Mouse (Mus musculus) cerebellum, adult 9-11 months (tissue): ENCODE measurements around the gene Ppp1r9b.
A peak's percentile ranks its signal among the peaks of the same experiment; 100 is the strongest.

ENCODE experiments used
- DNase-seq: peaks from one replicate; pipeline ENCODE4 v3.0.0; 2022

Gene Ppp1r9b

DNA sequence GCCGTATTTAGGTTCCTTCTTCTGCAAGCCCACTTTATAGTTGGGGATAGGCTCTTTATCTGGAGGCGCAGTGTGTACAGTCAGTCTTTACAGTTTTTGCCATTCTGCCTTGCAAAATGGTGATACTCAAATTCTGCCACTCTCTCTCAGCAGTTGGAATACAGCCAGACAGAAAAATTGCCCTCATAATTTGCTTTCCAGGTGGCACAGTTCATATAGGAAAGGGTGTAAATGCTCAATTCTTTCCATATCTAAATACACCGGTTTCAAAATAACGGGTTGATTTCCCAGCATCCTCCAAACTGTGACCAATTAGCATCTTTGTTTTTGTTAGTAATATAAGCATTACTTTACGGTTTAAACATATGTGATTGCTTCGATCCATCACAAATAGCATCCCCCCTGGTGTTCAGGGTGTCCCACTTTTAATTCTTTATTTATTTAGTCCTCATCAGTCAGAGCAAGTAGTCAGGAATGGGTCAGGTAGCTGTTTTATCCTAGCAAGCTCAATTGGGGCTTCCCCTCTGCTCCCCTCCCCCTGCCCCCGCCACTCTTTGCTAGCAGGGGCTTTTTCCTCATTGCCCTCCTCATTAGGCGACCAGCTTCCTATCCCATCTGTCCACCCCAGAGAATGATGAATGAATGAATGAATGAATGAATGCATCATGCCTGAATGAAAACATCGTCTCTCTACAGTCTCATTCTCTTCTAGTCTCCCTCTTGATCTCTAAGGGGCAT lies 12.5 kb upstream of the Ppp1r9b start:
- DNase-seq: peak; percentile 68

- peak; percentile 98 for DNase-seq
These were observed 11.9 kb upstream of the Ppp1r9b start for GRCm38 (mm10) chr11:94978947-94979346.

GRCm38 (mm10) chr11:94979462-94980179 lies 11.2 kb upstream of the Ppp1r9b start:
- peak; percentile 55 for DNase-seq

DNA sequence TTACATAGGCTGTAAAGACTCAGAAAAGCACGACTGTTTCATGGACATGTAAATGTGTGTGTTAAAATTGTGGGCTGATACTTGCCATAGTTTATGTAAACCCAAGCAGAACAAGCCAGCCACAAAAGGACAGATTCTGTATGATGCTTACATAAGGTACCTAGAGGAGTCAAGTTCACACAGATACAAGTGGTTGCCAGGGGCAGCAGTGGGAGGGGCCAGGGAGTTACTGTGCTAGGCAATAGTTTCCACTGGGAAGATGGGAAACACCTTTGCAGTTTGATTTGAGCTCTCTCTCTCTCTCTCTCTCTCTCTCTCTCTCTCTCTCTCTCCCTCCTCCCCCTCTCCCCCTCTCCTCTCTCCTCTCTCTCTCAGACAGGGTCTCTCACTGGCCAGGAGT lies 5.7 kb upstream of the Ppp1r9b start:
- DNase-seq: no peak

- DNase-seq: no peak
These were observed 5.0 kb upstream of the Ppp1r9b start for GRCm38 (mm10) chr11:94985822-94986221.

DNA sequence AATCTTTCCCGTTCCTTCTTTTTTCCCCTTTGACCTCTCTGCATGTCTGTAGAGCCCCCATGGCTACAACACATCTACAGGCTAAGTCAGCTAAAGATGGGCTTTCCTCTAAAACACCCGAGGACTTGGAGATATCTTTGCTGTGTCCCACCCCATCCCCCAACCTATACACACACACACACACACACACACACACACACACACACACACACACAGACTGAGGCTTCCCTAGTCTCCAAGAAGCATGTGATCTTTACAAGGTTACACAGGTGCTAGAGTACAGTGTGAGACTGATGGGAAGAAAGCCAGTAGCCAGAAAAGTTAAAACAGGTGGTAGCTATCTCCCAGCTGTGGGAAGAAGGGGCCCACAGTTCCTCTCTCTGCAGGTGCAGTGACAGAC lies 4.4 kb upstream of the Ppp1r9b start:
- no peak for DNase-seq

DNA sequence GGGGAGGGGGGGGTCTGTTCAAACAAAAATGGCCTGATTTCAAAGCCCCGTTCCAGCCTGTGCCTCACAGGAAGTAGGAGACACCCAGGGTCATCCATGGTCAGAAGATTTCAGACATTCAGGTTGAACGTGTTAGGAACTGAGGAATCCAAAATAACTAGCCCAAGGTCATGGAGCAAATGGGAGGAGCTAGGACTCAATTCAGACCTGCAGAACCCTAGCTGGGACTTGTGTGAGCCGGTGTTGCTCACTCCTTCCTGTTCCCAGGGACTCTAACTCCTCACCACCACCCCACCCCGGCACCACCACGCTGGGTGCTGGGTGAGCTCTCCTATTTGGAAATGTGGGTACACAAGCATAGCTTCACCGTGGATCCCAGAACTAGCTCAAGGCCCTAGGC lies 3.5 kb upstream of the Ppp1r9b start:
- DNase-seq: peak; percentile 48

GRCm38 (mm10) chr11:94987851-94988250 lies 3.0 kb upstream of the Ppp1r9b start:
- peak; percentile 58 for DNase-seq

GRCm38 (mm10) chr11:94988780-94989561 lies 1.9 kb upstream of the Ppp1r9b start:
- peak; percentile 69 for DNase-seq

GRCm38 (mm10) chr11:94989562-94990017 lies 1.2 kb upstream of the Ppp1r9b start:
- DNase-seq: peak; percentile 90

GRCm38 (mm10) chr11:94990102-94990748 lies 610 bp upstream of the Ppp1r9b start:
- no peak for DNase-seq

DNA sequence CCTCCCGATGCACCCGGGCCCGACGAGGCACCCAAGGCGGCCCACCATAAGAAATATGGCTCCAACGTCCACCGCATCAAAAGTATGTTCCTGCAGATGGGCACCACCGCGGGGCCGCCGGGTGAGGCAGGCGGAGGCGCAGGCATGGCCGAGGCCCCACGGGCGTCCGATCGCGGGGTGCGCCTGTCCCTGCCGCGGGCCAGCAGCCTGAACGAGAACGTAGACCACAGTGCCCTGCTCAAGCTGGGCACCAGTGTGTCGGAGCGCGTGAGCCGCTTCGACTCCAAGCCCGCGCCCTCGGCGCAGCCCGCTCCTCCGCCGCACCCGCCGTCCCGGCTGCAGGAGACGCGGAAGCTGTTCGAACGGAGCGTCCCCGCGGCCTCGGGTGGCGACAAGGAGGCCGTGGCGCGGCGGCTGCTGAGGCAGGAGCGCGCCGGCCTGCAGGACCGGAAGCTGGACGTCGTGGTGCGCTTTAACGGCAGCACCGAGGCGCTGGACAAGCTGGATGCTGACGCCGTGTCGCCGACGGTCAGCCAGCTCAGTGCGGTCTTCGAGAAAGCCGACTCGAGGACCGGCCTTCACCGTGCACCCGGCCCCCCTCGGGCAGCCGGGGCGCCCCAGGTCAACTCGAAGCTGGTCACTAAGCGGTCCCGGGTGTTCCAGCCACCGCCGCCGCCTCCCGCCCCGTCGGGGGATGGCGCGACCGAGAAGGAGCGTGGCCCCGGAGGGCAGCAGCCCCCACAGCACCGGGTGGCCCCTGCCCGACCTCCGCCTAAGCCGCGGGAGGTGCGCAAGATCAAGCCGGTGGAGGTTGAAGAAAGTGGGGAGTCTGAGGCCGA lies 1.0 kb downstream of the Ppp1r9b start:
- peak; percentile 71 for DNase-seq

DNA sequence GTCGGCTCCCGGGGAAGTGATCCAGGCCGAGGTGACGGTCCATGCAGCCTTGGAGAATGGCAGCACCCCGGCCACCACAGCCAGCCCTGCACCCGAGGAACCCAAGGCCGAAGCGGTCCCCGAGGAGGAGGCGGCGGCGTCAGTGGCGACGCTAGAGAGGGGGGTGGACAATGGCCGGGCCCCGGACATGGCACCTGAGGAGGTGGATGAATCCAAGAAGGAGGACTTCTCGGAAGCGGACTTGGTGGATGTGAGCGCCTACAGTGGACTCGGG lies 1.6 kb downstream of the Ppp1r9b start:
- DNase-seq: peak; percentile 72

- DNase-seq: peak; percentile 72
These were observed 2.1 kb downstream of the Ppp1r9b start for GRCm38 (mm10) chr11:94992754-94993606.

GRCm38 (mm10) chr11:94994208-94994814 lies 3.5 kb downstream of the Ppp1r9b start:
- peak; percentile 77 for DNase-seq

GRCm38 (mm10) chr11:94994947-94995772 lies 4.3 kb downstream of the Ppp1r9b start:
- DNase-seq: peak; percentile 61

- DNase-seq: peak; percentile 67
These were observed 5.3 kb downstream of the Ppp1r9b start for GRCm38 (mm10) chr11:94996101-94996500.

- peak; percentile 24 for DNase-seq
These were observed 6.1 kb downstream of the Ppp1r9b start for GRCm38 (mm10) chr11:94996984-94997383.

GRCm38 (mm10) chr11:94997596-94997995 lies 6.8 kb downstream of the Ppp1r9b start:
- DNase-seq: no peak

DNA sequence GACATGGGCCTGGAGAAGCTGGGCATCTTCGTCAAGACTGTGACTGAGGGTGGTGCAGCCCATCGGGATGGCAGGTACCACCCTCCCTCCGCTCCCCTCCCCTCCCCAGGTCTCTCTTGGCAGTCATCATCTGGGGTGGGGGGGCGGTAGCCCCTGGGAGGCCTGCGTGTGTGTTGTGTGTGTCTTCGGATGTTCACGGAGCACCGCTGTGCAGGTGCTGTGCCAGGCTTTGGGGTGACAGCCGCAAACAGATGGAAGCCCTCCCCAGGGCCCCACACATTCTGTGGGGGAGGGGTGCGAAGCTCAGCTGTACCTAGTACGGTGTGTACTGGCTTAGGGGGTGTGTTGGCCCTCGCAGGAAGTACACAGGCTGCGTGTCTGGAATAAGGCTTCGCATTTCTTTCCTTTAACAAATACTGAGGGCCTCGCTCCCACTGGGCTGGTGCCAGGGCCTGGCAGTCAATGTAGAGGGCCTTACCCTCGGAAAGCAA lies 7.3 kb downstream of the Ppp1r9b start:
- peak; percentile 72 for DNase-seq
